Mouse (Mus musculus) heart, postnatal 0 days (tissue): Measurements from ENCODE around the gene 4930415O20Rik. TPM values are rescaled to one million over a fixed set of nuclear protein-coding genes. Genes with fewer than 3 reads are reported as not detected.

Experiments
- ATAC-seq: fragments of 200-750 bp; cut with Nextera tagmentation; 2 replicates; pipeline ENCODE4 v1.8.0; 2017; ENCODE audit warnings: low read depth, moderate number of reproducible peaks, moderate library complexity; ENCODE audit not compliant: insufficient read depth
- DNase-seq: peaks from one replicate; pipeline ENCODE4 v3.0.0-alpha.2; 2016; ENCODE audit warnings: low spot score
- H3K27ac ChIP-seq: fragments of 300-500 bp; sonication (generic); 2 replicates; pipeline ENCODE4 v1.5.1; 2014; ENCODE audit warnings: low read depth, mild to moderate bottlenecking
- H3K27me3 ChIP-seq: fragments of 300-500 bp; sonication (generic); 2 replicates; pipeline ENCODE4 v1.6.1; 2014; ENCODE audit warnings: low read length, mixed read lengths; ENCODE audit not compliant: control insufficient read depth, insufficient read depth
- H3K36me3 ChIP-seq: fragments of 300-500 bp; sonication (generic); replicated peaks from 2 replicates; pipeline ENCODE4 v1.6.1; 2014; ENCODE audit warnings: low read length, mixed read lengths; ENCODE audit not compliant: control insufficient read depth, insufficient read depth
- H3K4me1 ChIP-seq: fragments of 300-500 bp; sonication (generic); 2 replicates; pipeline ENCODE4 v1.6.1; 2014; ENCODE audit warnings: antibody characterized with exemption; ENCODE audit not compliant: control insufficient read depth, insufficient read depth
- H3K4me2 ChIP-seq: fragments of 300-500 bp; sonication (generic); 2 replicates; pipeline ENCODE4 v1.6.1; 2014; ENCODE audit warnings: low read depth, mild to moderate bottlenecking, low read length, moderate library complexity
- H3K4me3 ChIP-seq: fragments of 300-500 bp; sonication (generic); 2 replicates; pipeline ENCODE4 v1.5.1; 2014; ENCODE audit warnings: low read depth, low read length
- H3K9ac ChIP-seq: fragments of 300-500 bp; sonication (generic); replicated peaks from 2 replicates; pipeline ENCODE4 v1.6.1; 2014; ENCODE audit warnings: low read depth, low read length, mixed read lengths
- H3K9me3 ChIP-seq: fragments of 300-500 bp; sonication (generic); replicated peaks from 2 replicates; pipeline ENCODE4 v1.6.1; 2016; ENCODE audit warnings: low read length; ENCODE audit not compliant: control insufficient read depth
- CTCF ChIP-seq: IDR thresholded peaks from 2 replicates; pipeline ENCODE4 v1.5.1; 2016; ENCODE audit warnings: antibody characterized with exemption, control low read depth, low read depth
- EP300 ChIP-seq: IDR thresholded peaks from 2 replicates; pipeline ENCODE4 v1.6.1; 2016; ENCODE audit warnings: antibody characterized with exemption, low read depth
- WGBS: fragments of 180-500 bp; shearing (Covaris S2); extraction: QIAGEN DNeasy Blood & Tissue Kit; methylation state at CpG from one replicate; pipeline ENCODE4 v1.1.7; 2014; 5-methylcytosine and 5-hydroxymethylcytosine counted together
- polyA plus RNA-seq: library from polyadenylated mRNA; unstranded; fragments of >200 nt; fragmentation: Nextera tagmentation; extraction: Ambion mirVana; gene quantifications from 2 replicates; pipeline ENCODE4 v1.2.1, GENCODE M21; 2015
- total RNA-seq: library from RNA; depleted of rRNA; stranded (reverse); fragments of >200 nt; gene quantifications from 2 replicates; pipeline ENCODE4 v1.2.3, GENCODE M21; 2014; ENCODE audit warnings: low replicate concordance

The 4930415O20Rik gene
- total and polyA plus RNA-seq, 2 experiments from 2014 or later = 0.30 TPM; not detected in 1

GRCm38 (mm10) chr15:98602191-98602881 lies 31.5 kb downstream of the 4930415O20Rik start:
- Histone ChIP-seq H3K36me3 (peaks cover 48% of the 10 kb centered on the region), H3K27me3 (no peaks in the 10 kb centered on the region), H3K9ac (peak overlapping the region; percentile 56), H3K4me1 (peaks cover 48% of the 10 kb centered on the region), H3K4me2 (peak overlapping the region; percentile 86), H3K27ac (peak overlapping the region; percentile 97), H3K4me3 (peak overlapping the region; percentile 46), H3K9me3 (no peaks in the 10 kb centered on the region)
- peak; percentile 91 for DNase-seq
- WGBS = 9% methylated on average over 13 of the region's 13 CpGs
- TF ChIP-seq EP300 (peak; percentile 88), CTCF (no peak)
- ATAC-seq = peak; percentile 63

DNA sequence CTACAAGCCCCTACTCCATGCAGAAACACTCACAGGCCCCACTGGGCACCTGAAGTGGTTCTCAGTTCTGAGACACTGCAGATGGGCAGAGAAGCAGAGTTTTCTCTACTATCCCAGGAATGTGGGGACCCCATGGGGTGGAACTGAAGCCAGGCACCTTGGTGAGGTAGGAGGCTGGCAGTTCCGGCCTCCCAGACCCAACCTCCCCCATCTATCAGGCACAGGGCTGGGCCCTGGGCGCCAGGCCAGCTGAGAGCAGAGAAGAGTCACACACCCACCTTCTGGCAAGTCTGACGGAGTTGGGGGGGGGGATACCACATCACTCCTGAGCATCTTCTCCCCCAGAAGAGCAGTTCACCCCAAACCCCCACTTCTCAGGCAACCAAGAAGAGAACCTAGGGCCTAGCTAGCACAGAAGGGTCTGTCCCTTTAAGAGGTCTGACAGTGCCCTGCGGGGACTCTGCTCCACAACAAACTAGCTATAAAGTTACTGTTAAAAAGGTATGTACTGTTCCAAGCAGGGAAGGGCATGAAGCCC lies 32.2 kb downstream of the 4930415O20Rik start:
- Histone ChIP-seq H3K27ac (peak overlapping the region; percentile 97), H3K27me3 (no peaks in the 10 kb centered on the region), H3K36me3 (peaks cover 41% of the 10 kb centered on the region), H3K9me3 (no peaks in the 10 kb centered on the region), H3K4me2 (peak overlapping the region; percentile 86), H3K4me1 (peaks cover 51% of the 10 kb centered on the region), H3K9ac (peak overlapping the region; percentile 56), H3K4me3 (peak overlapping the region; percentile 46)
- DNase-seq (no peak), ATAC-seq (no peak)
- WGBS = 9% methylated on average over 4 of the region's 4 CpGs
- TF ChIP-seq EP300 (no peak), CTCF (no peak)

- no peak for TF ChIP-seq CTCF
- TF ChIP-seq EP300 = no peak
- Histone ChIP-seq H3K27ac (peak overlapping the region; percentile 97), H3K36me3 (peaks cover 31% of the 10 kb centered on the region), H3K4me2 (peak overlapping the region; percentile 86), H3K4me1 (peaks cover 51% of the 10 kb centered on the region), H3K9ac (peak overlapping the region; percentile 56; the same call in 1 of the 2 replicates), H3K9me3 (no peaks in the 10 kb centered on the region), H3K4me3 (peak overlapping the region; percentile 46), H3K27me3 (no peaks in the 10 kb centered on the region)
- DNase-seq (no peak), ATAC-seq (no peak)
- WGBS = 68% methylated on average over 24 of the region's 24 CpGs
Measured at GRCm38 (mm10) chr15:98604041-98604575, 33.3 kb downstream of the 4930415O20Rik start.

- H3K27ac ChIP-seq = peak overlapping the region; percentile 97
- peak; percentile 79 for TF ChIP-seq EP300
- no peak for TF ChIP-seq CTCF
- ATAC-seq (peak; percentile 10; the same call in 1 of the 2 replicates), DNase-seq (peak; percentile 89)
- WGBS = 12% methylated on average over 12 of the region's 12 CpGs
- H3K27me3 ChIP-seq = no peaks in the 10 kb centered on the region
- peaks cover 14% of the 10 kb centered on the region for H3K36me3 ChIP-seq
- H3K9me3 ChIP-seq = no peaks in the 10 kb centered on the region
- peak overlapping the region; percentile 89 for H3K9ac ChIP-seq
- peaks cover 41% of the 10 kb centered on the region for H3K4me1 ChIP-seq
- H3K4me3 ChIP-seq = peak overlapping the region; percentile 78
- H3K4me2 ChIP-seq = peak overlapping the region; percentile 86
Measured at GRCm38 (mm10) chr15:98606051-98606536, 35.3 kb downstream of the 4930415O20Rik start.

GRCm38 (mm10) chr15:98606739-98607138 lies 35.9 kb downstream of the 4930415O20Rik start:
- H3K9me3 ChIP-seq = no peaks in the 10 kb centered on the region
- peaks cover 37% of the 10 kb centered on the region for H3K4me1 ChIP-seq
- ATAC-seq (no peak), DNase-seq (no peak)
- WGBS = 24% methylated on average over 9 of the region's 9 CpGs
- no peaks in the 10 kb centered on the region for H3K27me3 ChIP-seq
- peak overlapping the region; percentile 97 for H3K27ac ChIP-seq
- peak overlapping the region; percentile 89 for H3K9ac ChIP-seq
- H3K4me2 ChIP-seq = peak overlapping the region; percentile 86
- TF ChIP-seq EP300 (no peak), CTCF (no peak)
- H3K4me3 ChIP-seq = peak overlapping the region; percentile 78
- peaks cover 14% of the 10 kb centered on the region for H3K36me3 ChIP-seq
